Mouse (Mus musculus) heart, postnatal 0 days (tissue): ENCODE data around the gene Zfp771.

Experiments used
- CTCF ChIP-seq: IDR thresholded peaks from 2 replicates; pipeline ENCODE4 v1.5.1; 2016; ENCODE audit warnings: antibody characterized with exemption, control low read depth, low read depth
- EP300 ChIP-seq: IDR thresholded peaks from 2 replicates; pipeline ENCODE4 v1.6.1; 2016; ENCODE audit warnings: antibody characterized with exemption, low read depth

DNA sequence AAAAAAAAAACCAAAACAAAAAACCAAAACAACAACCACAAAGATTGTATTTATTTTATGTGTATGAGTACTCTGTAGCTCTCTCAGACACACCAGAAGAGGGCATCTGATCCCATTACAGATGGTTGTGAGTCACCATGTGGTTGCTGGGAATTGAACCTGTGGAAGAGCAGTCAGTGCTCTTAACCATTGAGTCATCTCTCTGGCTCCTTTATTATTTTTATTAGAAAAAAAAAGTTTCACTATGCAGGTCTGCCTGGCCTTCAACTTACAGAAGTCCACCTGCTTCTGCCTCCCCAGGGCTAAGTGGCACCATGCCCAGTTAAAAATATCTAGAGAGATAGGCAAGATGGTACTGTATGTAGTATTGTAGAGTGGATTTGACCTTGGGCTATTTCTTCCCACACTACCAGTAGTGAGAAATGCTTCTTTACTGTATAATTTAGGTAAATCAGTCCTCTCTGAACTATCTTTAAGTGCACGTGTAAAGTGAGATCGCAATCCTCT, 660 bp upstream of the Zfp771 start:
- TF ChIP-seq CTCF (no peak), EP300 (no peak)
